Mouse (Mus musculus) brain, embryonic 14.5 days (tissue): ENCODE measurements around the gene Phactr3.

Experiments
- CTCF ChIP-seq: fragments of 200-500 bp; IDR thresholded peaks from 2 replicates; pipeline ENCODE4 v1.5.1; 2012; ENCODE audit warnings: inconsistent platforms, mild to moderate bottlenecking, moderate library complexity, borderline replicate concordance; ENCODE audit not compliant: insufficient read depth, insufficient read length; ENCODE audit errors: extremely low read depth
- POLR2A ChIP-seq: fragments of 200-500 bp; IDR thresholded peaks from 2 replicates; pipeline ENCODE4 v1.6.1; 2012; ENCODE audit warnings: mild to moderate bottlenecking, inconsistent platforms, borderline replicate concordance; ENCODE audit not compliant: poor library complexity, insufficient read depth, insufficient read length, severe bottlenecking; ENCODE audit errors: extremely low read depth

GRCm38 (mm10) chr2:178194908-178195307, 76.1 kb downstream of the Phactr3 start:
- TF ChIP-seq POLR2A (no peak), CTCF (no peak)
